Mouse (Mus musculus) brain, embryonic 14.5 days (tissue): ENCODE results near the gene Pla2g2c.

Experiments
- CTCF ChIP-seq: fragments of 200-500 bp; IDR thresholded peaks from 2 replicates; pipeline ENCODE4 v1.5.1; 2012; ENCODE audit warnings: inconsistent platforms, mild to moderate bottlenecking, moderate library complexity, borderline replicate concordance; ENCODE audit not compliant: insufficient read depth, insufficient read length; ENCODE audit errors: extremely low read depth
- POLR2A ChIP-seq: fragments of 200-500 bp; IDR thresholded peaks from 2 replicates; pipeline ENCODE4 v1.6.1; 2012; ENCODE audit warnings: mild to moderate bottlenecking, inconsistent platforms, borderline replicate concordance; ENCODE audit not compliant: poor library complexity, insufficient read depth, insufficient read length, severe bottlenecking; ENCODE audit errors: extremely low read depth

DNA sequence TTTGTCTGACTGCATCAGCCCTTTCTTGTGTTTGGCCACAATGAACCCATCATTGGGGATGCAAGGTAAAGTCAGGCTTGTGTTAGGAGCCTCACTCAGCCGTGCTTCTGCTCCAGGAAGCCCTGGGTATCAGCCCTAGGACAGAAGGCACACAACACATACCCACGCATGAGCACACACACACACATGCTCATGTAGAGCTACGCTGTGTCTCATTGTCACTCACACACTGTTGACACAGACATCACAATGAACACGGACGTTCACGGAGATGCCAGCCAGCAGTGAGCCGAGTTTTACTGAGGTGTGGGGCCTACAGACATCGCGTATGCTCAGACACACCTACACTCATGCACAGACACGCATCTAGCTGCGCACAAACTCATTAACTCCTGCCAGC is 31.4 kb downstream of the Pla2g2c start:
- no peak for TF ChIP-seq CTCF
- no peak for TF ChIP-seq POLR2A
